Mouse (Mus musculus) small intestine, adult 2 months (tissue): Measurements from ENCODE around the gene Gm1113.

Experiments
- CTCF ChIP-seq: fragments of 200-500 bp; IDR thresholded peaks from 2 replicates; pipeline ENCODE4 v1.5.1; 2012; ENCODE audit warnings: low read depth, mild to moderate bottlenecking, control low read depth, inconsistent platforms, low read length, moderate library complexity, mixed read lengths; ENCODE audit not compliant: insufficient replicate concordance, insufficient read length; ENCODE audit errors: extremely low read depth
- POLR2A ChIP-seq: fragments of 200-500 bp; IDR thresholded peaks from 2 replicates; pipeline ENCODE4 v1.6.1; 2012; ENCODE audit warnings: low read depth, mild to moderate bottlenecking, control low read depth, inconsistent platforms, low read length, moderate library complexity

GRCm38 (mm10) chr9:35502361-35503000 is 15.6 kb downstream of the Gm1113 start:
- no peak for TF ChIP-seq CTCF
- TF ChIP-seq POLR2A = no peak
